Mouse (Mus musculus): ENCODE results near the gene Cenpt. TPM values are rescaled to one million over a fixed set of nuclear protein-coding genes. Genes with fewer than 3 reads are reported as not detected.
A peak's percentile ranks its signal among the peaks of the same experiment; 100 is the strongest.

Cenpt gene
- polyA plus RNA-seq, 1 experiment from 2014 or later: 39.2 TPM

- under 1% methylated on average over 44 of the region's 45 CpGs for WGBS
Measured at GRCm38 (mm10) chr8:105880754-105881520, 27.9 kb upstream of the Cenpt start, which contains the start of gene Edc4. TSS of gene Edc4 (plus strand) at chr8:105880881.

GRCm38 (mm10) chr8:105874301-105874700, 21.2 kb upstream of the Cenpt start:
- WGBS: 86% methylated on average over 6 of the region's 6 CpGs
- DNase-seq (ENCODE audit: low spot score) (no peak), ATAC-seq (replicated peaks; ENCODE audit: low FRiP score, low TSS enrichment, low read depth) (no peak)
- no peak overlapping the region for H3K9ac ChIP-seq (ENCODE audit: low read length)
- no peaks in the 10 kb centered on the region for H3K4me1 ChIP-seq (replicated peaks; ENCODE audit: control insufficient read depth, insufficient read depth, low read length)
- H3K4me3 ChIP-seq (ENCODE audit: low read depth, low read length): no peak overlapping the region
- no peak overlapping the region for H3K4me2 ChIP-seq (ENCODE audit: low read length)
- H3K27me3 ChIP-seq (replicated peaks; ENCODE audit: control insufficient read depth, insufficient read depth, low read length): no peaks in the 10 kb centered on the region
- no peak overlapping the region for H3K27ac ChIP-seq (ENCODE audit: low read depth)
- H3K36me3 ChIP-seq (ENCODE audit: control insufficient read depth, insufficient read depth, low read length): peaks cover 90% of the 10 kb centered on the region
- no peaks in the 10 kb centered on the region for H3K9me3 ChIP-seq (ENCODE audit: control insufficient read depth, low read length)

More at GRCm38 (mm10) chr8:105880754-105881520, 27.9 kb upstream of the Cenpt start, which contains the start of gene Edc4:
- Histone ChIP-seq H3K4me1 (replicated peaks; ENCODE audit: control insufficient read depth, insufficient read depth, low read length) (peaks cover 9% of the 10 kb centered on the region), H3K4me3 (ENCODE audit: low read depth, low read length) (peak within 1 kb of the TSS; percentile 71), H3K27me3 (replicated peaks; ENCODE audit: control insufficient read depth, insufficient read depth, low read length) (no peaks in the 10 kb centered on the region), H3K27ac (ENCODE audit: low read depth) (peak within 1 kb of the TSS; percentile 18; the same call in 1 of the 2 replicates), H3K36me3 (ENCODE audit: control insufficient read depth, insufficient read depth, low read length) (peaks cover 54% of the 10 kb centered on the region), H3K9ac (ENCODE audit: low read length) (peak within 1 kb of the TSS; percentile 73), H3K4me2 (ENCODE audit: low read length) (peak within 1 kb of the TSS; percentile 66), H3K9me3 (ENCODE audit: control insufficient read depth, low read length) (no peaks in the 10 kb centered on the region)
- DNase-seq (ENCODE audit: low spot score): peak; percentile 97
- ATAC-seq (replicated peaks; ENCODE audit: low FRiP score, low TSS enrichment, low read depth): peak; percentile 88

- no peak overlapping the region for H3K4me2 ChIP-seq (ENCODE audit: low read length)
- no peak for ATAC-seq (replicated peaks; ENCODE audit: low FRiP score, low TSS enrichment, low read depth)
- no peak overlapping the region for H3K4me3 ChIP-seq (ENCODE audit: low read depth, low read length)
- H3K9ac ChIP-seq (ENCODE audit: low read length): no peak overlapping the region
- DNase-seq (ENCODE audit: low spot score): no peak
- H3K9me3 ChIP-seq (ENCODE audit: control insufficient read depth, low read length): no peaks in the 10 kb centered on the region
- H3K27me3 ChIP-seq (replicated peaks; ENCODE audit: control insufficient read depth, insufficient read depth, low read length): no peaks in the 10 kb centered on the region
- H3K27ac ChIP-seq (ENCODE audit: low read depth): no peak overlapping the region
- H3K36me3 ChIP-seq (ENCODE audit: control insufficient read depth, insufficient read depth, low read length): peaks cover 71% of the 10 kb centered on the region
- H3K4me1 ChIP-seq (replicated peaks; ENCODE audit: control insufficient read depth, insufficient read depth, low read length): peaks cover 8% of the 10 kb centered on the region; the same call in 1 of the 2 replicates
- WGBS: 83% methylated on average over 6 of the region's 6 CpGs
Measured at GRCm38 (mm10) chr8:105866364-105867029, 13.4 kb upstream of the Cenpt start.

GRCm38 (mm10) chr8:105861951-105862350, 8.9 kb upstream of the Cenpt start:
- DNase-seq (ENCODE audit: low spot score): peak; percentile 54
- Histone ChIP-seq H3K27me3 (replicated peaks; ENCODE audit: control insufficient read depth, insufficient read depth, low read length) (no peaks in the 10 kb centered on the region), H3K36me3 (ENCODE audit: control insufficient read depth, insufficient read depth, low read length) (peaks cover 40% of the 10 kb centered on the region), H3K4me2 (ENCODE audit: low read length) (peak overlapping the region; percentile 80), H3K4me3 (ENCODE audit: low read depth, low read length) (peak overlapping the region; percentile 72), H3K27ac (ENCODE audit: low read depth) (no peak overlapping the region), H3K9me3 (ENCODE audit: control insufficient read depth, low read length) (no peaks in the 10 kb centered on the region), H3K4me1 (replicated peaks; ENCODE audit: control insufficient read depth, insufficient read depth, low read length) (peaks cover 27% of the 10 kb centered on the region), H3K9ac (ENCODE audit: low read length) (peak overlapping the region; percentile 93)
- no peak for ATAC-seq (replicated peaks; ENCODE audit: low FRiP score, low TSS enrichment, low read depth)
- 0% methylated on average over 1 of the region's 1 CpGs for WGBS

GRCm38 (mm10) chr8:105860143-105860981, 7.3 kb upstream of the Cenpt start, which contains the start of gene Nutf2:
TSS of gene Nutf2 (plus strand) at chr8:105860580.
- Histone ChIP-seq H3K4me1 (replicated peaks; ENCODE audit: control insufficient read depth, insufficient read depth, low read length) (peaks cover 35% of the 10 kb centered on the region), H3K27ac (ENCODE audit: low read depth) (peak within 1 kb of the TSS; percentile 83), H3K4me3 (ENCODE audit: low read depth, low read length) (peak within 1 kb of the TSS; percentile 72), H3K9ac (ENCODE audit: low read length) (peak within 1 kb of the TSS; percentile 93), H3K27me3 (replicated peaks; ENCODE audit: control insufficient read depth, insufficient read depth, low read length) (no peaks in the 10 kb centered on the region), H3K4me2 (ENCODE audit: low read length) (peak within 1 kb of the TSS; percentile 80), H3K9me3 (ENCODE audit: control insufficient read depth, low read length) (no peaks in the 10 kb centered on the region), H3K36me3 (ENCODE audit: control insufficient read depth, insufficient read depth, low read length) (peaks cover 24% of the 10 kb centered on the region; the same call in 1 of the 2 replicates)
- peak; percentile 94 for DNase-seq (ENCODE audit: low spot score)
- peak; percentile 98 for ATAC-seq (replicated peaks; ENCODE audit: low FRiP score, low TSS enrichment, low read depth)
- under 1% methylated on average over 51 of the region's 59 CpGs for WGBS

- Histone ChIP-seq H3K9me3 (ENCODE audit: control insufficient read depth, low read length) (no peaks in the 10 kb centered on the region), H3K9ac (ENCODE audit: low read length) (0 out of 2 replicates have a peak overlapping the region, but pooled peaks have one; percentile 45), H3K4me1 (replicated peaks; ENCODE audit: control insufficient read depth, insufficient read depth, low read length) (peaks cover 35% of the 10 kb centered on the region), H3K27me3 (replicated peaks; ENCODE audit: control insufficient read depth, insufficient read depth, low read length) (no peaks in the 10 kb centered on the region), H3K4me2 (ENCODE audit: low read length) (peak overlapping the region; percentile 51), H3K4me3 (ENCODE audit: low read depth, low read length) (0 out of 2 replicates have a peak overlapping the region, but pooled peaks have one; percentile 72), H3K36me3 (ENCODE audit: control insufficient read depth, insufficient read depth, low read length) (peaks cover 17% of the 10 kb centered on the region; the same call in 1 of the 2 replicates), H3K27ac (ENCODE audit: low read depth) (peak overlapping the region; percentile 83; the same call in 1 of the 2 replicates)
- WGBS: 60% methylated on average over 5 of the region's 5 CpGs
- no peak for DNase-seq (ENCODE audit: low spot score)
- ATAC-seq (replicated peaks; ENCODE audit: low FRiP score, low TSS enrichment, low read depth): no peak
Measured at GRCm38 (mm10) chr8:105859314-105859713, 6.2 kb upstream of the Cenpt start.

GRCm38 (mm10) chr8:105858495-105858894, 5.4 kb upstream of the Cenpt start:
- Histone ChIP-seq H3K4me2 (ENCODE audit: low read length) (no peak overlapping the region), H3K4me3 (ENCODE audit: low read depth, low read length) (no peak overlapping the region), H3K36me3 (ENCODE audit: control insufficient read depth, insufficient read depth, low read length) (peaks cover 13% of the 10 kb centered on the region; the same call in 1 of the 2 replicates), H3K9ac (ENCODE audit: low read length) (no peak overlapping the region), H3K27me3 (replicated peaks; ENCODE audit: control insufficient read depth, insufficient read depth, low read length) (no peaks in the 10 kb centered on the region), H3K9me3 (ENCODE audit: control insufficient read depth, low read length) (no peaks in the 10 kb centered on the region), H3K27ac (ENCODE audit: low read depth) (no peak overlapping the region), H3K4me1 (replicated peaks; ENCODE audit: control insufficient read depth, insufficient read depth, low read length) (peaks cover 35% of the 10 kb centered on the region)
- no peak for DNase-seq (ENCODE audit: low spot score)
- ATAC-seq (replicated peaks; ENCODE audit: low FRiP score, low TSS enrichment, low read depth): no peak
- 84% methylated on average over 5 of the region's 5 CpGs for WGBS

Measured in intestine, embryonic 14.5 days (tissue).